Mouse (Mus musculus) MN1 (cell line): ENCODE results near the gene Mamld1.

Source experiments
- DNase-seq: peaks from one replicate; pipeline ENCODE4 v3.0.0-alpha.2; 2016; ENCODE audit warnings: low spot score

Gene Mamld1

GRCm38 (mm10) chrX:71141390-71141789, 91.3 kb downstream of the Mamld1 start:
- no peak for DNase-seq

DNA sequence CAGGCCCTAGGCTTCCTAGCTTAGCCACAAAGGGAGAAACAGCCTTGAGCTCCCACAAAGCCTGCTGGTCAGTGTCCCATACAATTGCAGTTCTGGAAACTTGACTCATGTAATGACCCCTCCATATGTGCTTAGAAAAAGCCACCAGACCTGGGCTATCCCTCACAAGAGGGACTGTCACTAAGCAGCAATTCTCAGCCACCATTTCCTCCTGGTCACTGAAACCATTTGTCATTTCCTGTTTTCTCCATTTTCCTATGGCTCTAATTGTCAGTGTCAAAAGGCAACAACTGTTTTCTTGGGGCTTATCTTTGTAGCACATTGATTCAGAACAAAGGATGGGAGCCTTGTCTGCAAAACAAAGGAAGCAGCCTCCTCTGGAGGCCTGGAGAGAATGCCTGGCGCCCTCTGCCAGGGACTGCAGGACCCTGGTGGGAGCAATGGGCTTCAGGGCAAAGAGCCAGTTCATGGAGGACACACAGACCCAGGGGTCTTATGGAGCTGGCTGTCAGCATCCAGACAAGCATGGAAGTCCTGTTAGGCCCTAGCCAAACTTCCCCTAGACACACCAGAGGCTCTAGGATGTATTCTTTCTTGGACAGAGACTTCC, 99.5 kb downstream of the Mamld1 start:
- DNase-seq: no peak

- no peak for DNase-seq
These were observed 100.5 kb downstream of the Mamld1 start for GRCm38 (mm10) chrX:71150551-71151001.

DNA sequence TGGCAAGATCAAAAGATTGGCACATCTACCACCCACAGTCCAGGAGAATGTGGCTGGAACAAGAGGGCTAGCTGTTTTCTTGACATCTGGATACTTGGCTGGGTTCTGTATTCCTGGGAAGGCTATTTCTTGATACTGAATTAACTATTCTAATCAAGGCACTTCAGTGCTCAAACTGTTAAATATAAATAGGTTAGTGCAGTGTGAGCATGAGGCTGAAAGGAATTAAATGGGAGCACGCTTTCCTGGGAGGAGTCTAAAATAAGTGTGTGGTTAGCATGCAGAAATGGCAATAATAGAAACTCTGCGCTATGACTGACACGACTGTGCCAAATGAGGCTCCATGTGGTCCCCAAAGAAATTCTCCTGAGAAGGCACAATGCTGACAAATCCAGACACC, 131.5 kb downstream of the Mamld1 start:
- no peak for DNase-seq

GRCm38 (mm10) chrX:71183671-71184070, 133.6 kb downstream of the Mamld1 start:
- DNase-seq: no peak

DNA sequence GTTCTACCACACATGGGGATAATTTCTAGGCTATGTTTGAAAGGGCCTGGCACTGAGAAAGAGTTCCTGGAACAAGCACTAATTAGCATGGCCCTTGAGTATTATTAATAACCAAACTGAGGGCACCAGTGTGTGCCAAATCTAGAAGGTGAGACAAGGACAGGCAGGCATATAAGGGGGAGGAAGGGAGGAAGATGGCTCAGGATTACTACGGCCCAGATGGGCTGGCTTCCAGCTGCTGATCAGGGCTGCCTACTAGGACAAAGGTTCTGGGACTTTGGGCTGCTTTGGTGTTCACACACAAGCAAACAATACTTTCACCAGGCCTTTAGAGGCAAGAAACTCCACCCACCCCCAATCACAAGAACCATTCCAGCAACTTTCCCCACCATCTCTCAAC, 136.3 kb downstream of the Mamld1 start:
- DNase-seq: no peak

DNA sequence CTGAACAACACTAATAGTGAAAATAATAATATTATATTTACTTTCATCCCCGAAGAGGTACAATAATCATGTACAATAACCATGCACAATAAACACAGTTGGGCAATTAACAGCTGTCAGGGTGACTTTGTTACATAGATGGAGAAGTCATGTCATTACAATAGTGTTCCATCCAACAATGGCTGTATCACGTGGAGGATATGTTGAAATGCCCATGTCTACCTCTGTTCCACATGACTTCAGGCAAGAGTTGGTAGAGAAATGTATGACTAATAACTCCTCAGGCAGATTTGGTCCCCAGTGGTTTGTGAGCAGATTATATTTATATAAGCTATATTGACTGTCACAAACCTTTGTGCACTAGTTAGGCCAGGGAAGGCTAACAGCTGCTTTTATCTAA, 154.7 kb downstream of the Mamld1 start:
- no peak for DNase-seq
